Mouse (Mus musculus) midbrain, embryonic 14.5 days (tissue): Measurements from ENCODE around the gene Nfyc. TPM values are rescaled to one million over a fixed set of nuclear protein-coding genes. Genes with fewer than 3 reads are reported as not detected.

Experiments
- ATAC-seq: fragments of 200-750 bp; cut with Nextera tagmentation; 2 replicates; pipeline ENCODE4 v1.8.0; 2017; ENCODE audit warnings: moderate number of reproducible peaks, moderate library complexity; ENCODE audit not compliant: low FRiP score, low TSS enrichment
- DNase-seq: peaks from one replicate; pipeline ENCODE4 v3.0.0-alpha.2; 2015
- H3K27ac ChIP-seq: fragments of 300-500 bp; sonication (generic); replicated peaks from 2 replicates; pipeline ENCODE4 v1.5.1; 2014; ENCODE audit warnings: mild to moderate bottlenecking, low read depth, low read length, moderate library complexity
- H3K27me3 ChIP-seq: fragments of 300-500 bp; sonication (generic); 2 replicates; pipeline ENCODE4 v1.6.1; 2014; ENCODE audit warnings: low read length, control low read depth, mixed read lengths; ENCODE audit not compliant: control insufficient read depth, insufficient read depth
- H3K36me3 ChIP-seq: fragments of 300-500 bp; sonication (generic); 2 replicates; pipeline ENCODE4 v1.6.1; 2014; ENCODE audit warnings: low read length, control low read depth; ENCODE audit not compliant: control insufficient read depth, insufficient read depth
- H3K4me1 ChIP-seq: fragments of 300-500 bp; sonication (generic); 2 replicates; pipeline ENCODE4 v1.6.1; 2014; ENCODE audit warnings: mild to moderate bottlenecking, antibody characterized with exemption, low read length, control low read depth; ENCODE audit not compliant: control insufficient read depth, insufficient read depth
- H3K4me2 ChIP-seq: fragments of 300-500 bp; sonication (generic); 2 replicates; pipeline ENCODE4 v1.6.1; 2014; ENCODE audit warnings: mild to moderate bottlenecking, low read length, moderate library complexity
- H3K4me3 ChIP-seq: fragments of 300-500 bp; sonication (generic); replicated peaks from 2 replicates; pipeline ENCODE4 v1.5.1; 2014; ENCODE audit warnings: low read depth, low read length
- H3K9ac ChIP-seq: fragments of 300-500 bp; sonication (generic); replicated peaks from 2 replicates; pipeline ENCODE4 v1.6.1; 2014; ENCODE audit warnings: mild to moderate bottlenecking, low read length, moderate library complexity
- H3K9me3 ChIP-seq: fragments of 300-500 bp; sonication (generic); 2 replicates; pipeline ENCODE4 v1.6.1; 2016; ENCODE audit warnings: low read length, control low read depth, mixed read lengths; ENCODE audit not compliant: control insufficient read depth
- WGBS: fragments of 180-500 bp; shearing (Covaris S2); extraction: QIAGEN DNeasy Blood & Tissue Kit; methylation state at CpG from one replicate; pipeline ENCODE4 v1.1.7; 2014; 5-methylcytosine and 5-hydroxymethylcytosine counted together
- polyA plus RNA-seq: library from polyadenylated mRNA; unstranded; fragments of >200 nt; fragmentation: Nextera tagmentation; extraction: Ambion mirVana; gene quantifications from 2 replicates; pipeline ENCODE4 v1.2.1, GENCODE M21; 2014

Gene Nfyc
- polyA plus RNA-seq, 1 experiment from 2014 or later = 97.5 TPM

DNA sequence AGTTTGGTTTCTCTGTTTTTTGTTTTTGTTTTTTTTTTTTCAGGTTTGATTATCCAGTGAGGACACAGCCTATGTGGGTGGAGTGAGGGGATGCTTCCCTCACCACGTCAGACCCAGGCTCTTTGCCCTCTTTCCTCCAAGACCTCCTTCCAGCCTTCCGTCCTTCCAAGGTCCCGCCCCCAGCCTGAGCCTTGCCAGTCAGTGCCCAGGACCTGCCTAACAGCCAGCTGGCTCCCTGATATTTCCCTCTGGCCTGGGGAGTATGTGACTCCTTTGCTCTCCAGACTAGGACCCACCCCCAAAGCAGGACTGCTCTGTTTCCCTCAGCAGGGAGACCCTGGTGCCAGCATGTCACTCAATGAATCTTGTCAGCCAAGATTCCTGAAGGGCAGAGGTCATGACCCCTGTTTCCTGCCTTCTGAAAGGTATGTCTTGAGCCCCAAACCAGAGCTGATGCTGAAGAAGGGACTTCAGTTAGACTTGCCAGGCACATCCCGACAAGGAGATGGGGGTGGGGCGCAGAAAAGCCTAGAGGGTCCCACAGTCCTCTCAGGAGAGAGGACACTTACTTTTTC lies 105.8 kb downstream of the Nfyc start:
- H3K27ac ChIP-seq = no peak overlapping the region
- WGBS = 36% methylated on average over 5 of the region's 5 CpGs
- H3K4me2 ChIP-seq = no peak overlapping the region
- H3K9ac ChIP-seq = no peak overlapping the region
- DNase-seq (no peak), ATAC-seq (no peak)
- no peaks in the 10 kb centered on the region for H3K9me3 ChIP-seq
- H3K4me3 ChIP-seq = no peak overlapping the region
- no peaks in the 10 kb centered on the region for H3K36me3 ChIP-seq
- H3K4me1 ChIP-seq = 0 out of 2 replicates have a peak, but pooled peaks cover 3% of the 10 kb centered on the region
- no peaks in the 10 kb centered on the region; the same call in 1 of the 2 replicates for H3K27me3 ChIP-seq

DNA sequence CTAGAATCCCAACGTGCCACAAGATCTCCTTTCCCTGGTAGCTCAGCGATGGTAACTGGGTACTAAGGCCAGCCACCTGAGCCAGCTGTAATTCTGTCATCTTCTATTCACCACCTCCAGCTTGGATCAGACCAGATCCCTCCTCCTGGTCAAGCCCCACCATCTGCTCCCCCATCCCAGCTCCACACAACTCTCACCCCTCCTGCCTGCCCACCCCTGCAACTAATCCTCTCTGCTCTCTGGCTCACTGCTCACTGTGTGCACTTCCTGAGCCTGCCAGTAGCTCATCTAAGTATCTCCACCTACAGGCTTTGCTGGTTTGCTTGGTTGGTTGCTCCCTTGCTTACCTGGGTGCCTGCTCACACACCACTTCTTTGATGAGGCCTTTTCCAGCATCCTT lies 109.8 kb downstream of the Nfyc start:
- H3K9ac ChIP-seq = no peak overlapping the region
- H3K4me3 ChIP-seq = no peak overlapping the region
- no peaks in the 10 kb centered on the region for H3K36me3 ChIP-seq
- ATAC-seq = no peak
- H3K27ac ChIP-seq = no peak overlapping the region
- H3K4me2 ChIP-seq = no peak overlapping the region
- WGBS = 55% methylated on average over 2 of the region's 2 CpGs
- 0 out of 2 replicates have a peak, but pooled peaks cover 3% of the 10 kb centered on the region for H3K4me1 ChIP-seq
- no peak for DNase-seq
- no peaks in the 10 kb centered on the region for H3K9me3 ChIP-seq
- H3K27me3 ChIP-seq = peaks cover 8% of the 10 kb centered on the region; the same call in 1 of the 2 replicates

DNA sequence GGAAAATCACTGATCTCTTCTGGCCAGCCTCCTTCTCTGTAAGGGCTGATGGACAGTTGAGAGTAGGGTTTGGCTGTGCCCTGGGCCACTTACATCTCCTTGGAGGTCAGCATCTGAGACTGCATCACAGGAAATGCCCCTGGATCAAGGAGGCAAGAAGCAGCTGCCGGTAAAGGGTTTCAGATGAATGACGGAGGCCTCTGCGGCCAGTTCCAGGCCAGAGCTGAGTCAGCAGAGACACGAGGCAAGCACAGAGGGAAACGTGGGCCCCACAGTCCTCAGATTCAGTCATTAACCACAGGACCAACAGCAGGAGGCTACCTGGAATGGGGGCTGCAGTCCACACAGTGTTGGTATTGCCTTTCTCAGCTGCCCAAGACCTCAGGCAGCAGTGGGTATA lies 112.2 kb downstream of the Nfyc start:
- H3K9ac ChIP-seq = no peak overlapping the region
- WGBS = 54% methylated on average over 5 of the region's 5 CpGs
- H3K27me3 ChIP-seq = peaks cover 9% of the 10 kb centered on the region; the same call in 1 of the 2 replicates

DNA sequence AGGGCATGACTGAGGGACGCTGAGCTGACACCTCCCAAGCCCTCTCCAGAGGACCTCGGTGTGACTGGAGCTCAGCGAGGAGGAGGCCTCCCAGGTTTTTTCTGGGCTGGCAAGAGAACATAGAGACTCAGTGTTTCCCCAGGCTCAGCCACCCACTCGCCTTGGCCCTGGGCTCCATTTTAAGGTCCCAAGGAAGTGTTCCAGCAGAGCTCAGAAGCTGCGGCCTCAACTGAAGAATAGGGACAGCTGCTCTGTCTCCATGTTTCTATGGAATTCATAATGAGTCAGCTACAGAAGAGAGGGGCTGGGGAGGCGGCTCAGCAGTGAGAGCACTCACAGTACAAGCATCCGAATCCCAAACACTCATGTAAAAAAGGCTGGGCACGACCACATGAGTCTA lies 113.8 kb downstream of the Nfyc start:
- Histone ChIP-seq H3K4me1 (peaks cover 15% of the 10 kb centered on the region), H3K9ac (no peak overlapping the region), H3K4me3 (no peak overlapping the region), H3K27me3 (peaks cover 9% of the 10 kb centered on the region; the same call in 1 of the 2 replicates), H3K27ac (no peak overlapping the region), H3K4me2 (no peak overlapping the region), H3K36me3 (no peaks in the 10 kb centered on the region), H3K9me3 (no peaks in the 10 kb centered on the region)
- no peak for ATAC-seq
- 71% methylated on average over 8 of the region's 8 CpGs for WGBS
- no peak for DNase-seq

More for the DNA sequence above, 112.2 kb downstream of the Nfyc start:
- H3K4me2 ChIP-seq = no peak overlapping the region
- H3K36me3 ChIP-seq = no peaks in the 10 kb centered on the region
- peaks cover 11% of the 10 kb centered on the region for H3K4me1 ChIP-seq
- no peak overlapping the region for H3K4me3 ChIP-seq
- H3K9me3 ChIP-seq = no peaks in the 10 kb centered on the region
- no peak overlapping the region for H3K27ac ChIP-seq
- DNase-seq = no peak
- no peak for ATAC-seq

DNA sequence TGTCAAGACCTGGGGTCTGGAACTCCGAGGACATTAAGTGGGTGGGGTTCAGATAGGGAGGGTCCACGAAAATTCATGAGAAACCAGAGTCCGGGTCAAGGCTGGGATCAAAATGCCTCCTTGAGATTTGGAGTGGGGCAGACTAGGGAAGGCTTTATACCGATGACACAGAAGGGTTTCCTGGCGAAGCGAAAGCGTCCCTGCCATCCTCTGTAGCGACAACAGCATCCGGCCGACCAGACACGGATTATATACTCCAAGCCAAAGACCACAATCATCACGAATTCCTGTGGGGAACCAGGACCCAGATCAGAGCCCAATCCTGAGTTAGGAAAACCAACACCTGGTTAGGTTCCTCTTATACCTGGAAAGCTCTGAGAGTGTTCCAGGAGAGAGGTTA lies 114.6 kb downstream of the Nfyc start:
- no peak for ATAC-seq

DNA sequence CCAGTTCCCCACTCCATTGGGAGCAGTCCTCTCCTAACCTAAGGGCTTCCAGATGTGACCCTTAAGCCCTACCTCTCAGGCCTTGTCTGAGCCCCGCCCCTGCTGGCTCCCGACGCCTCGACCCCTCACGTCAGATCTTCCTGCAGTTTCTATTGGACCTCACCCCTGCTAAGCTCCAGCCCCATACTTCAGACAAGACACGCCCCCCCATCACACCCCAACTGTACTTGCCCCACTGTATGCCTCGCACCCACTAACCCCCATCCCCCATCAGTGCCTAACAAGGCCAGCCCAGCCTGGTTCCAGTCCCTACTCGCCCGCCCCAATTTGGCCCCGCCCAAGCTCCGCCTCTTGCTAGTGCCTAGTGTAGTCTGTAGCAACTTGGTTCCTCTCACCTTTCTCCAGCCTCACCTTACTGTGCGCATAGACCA lies 115.2 kb downstream of the Nfyc start:
- 1% methylated on average over 12 of the region's 12 CpGs for WGBS
- peak; percentile 74 for DNase-seq
- H3K9me3 ChIP-seq = no peaks in the 10 kb centered on the region
- H3K36me3 ChIP-seq = no peaks in the 10 kb centered on the region
- H3K4me1 ChIP-seq = peaks cover 15% of the 10 kb centered on the region
- H3K27me3 ChIP-seq = peaks cover 9% of the 10 kb centered on the region; the same call in 1 of the 2 replicates
- peak overlapping the region; percentile 32 for H3K4me3 ChIP-seq
- peak; percentile 82 for ATAC-seq
- no peak overlapping the region for H3K27ac ChIP-seq
- H3K4me2 ChIP-seq = peak overlapping the region; percentile 60
- H3K9ac ChIP-seq = peak overlapping the region; percentile 40

More for the DNA sequence above, 114.6 kb downstream of the Nfyc start:
- no peaks in the 10 kb centered on the region for H3K9me3 ChIP-seq
- no peak for DNase-seq
- peaks cover 15% of the 10 kb centered on the region for H3K4me1 ChIP-seq
- 18% methylated on average over 12 of the region's 12 CpGs for WGBS
- peak overlapping the region; percentile 32 for H3K4me3 ChIP-seq
- no peak overlapping the region for H3K27ac ChIP-seq
- H3K4me2 ChIP-seq = peak overlapping the region; percentile 60
- peak overlapping the region; percentile 40; the same call in 1 of the 2 replicates for H3K9ac ChIP-seq
- H3K27me3 ChIP-seq = peaks cover 9% of the 10 kb centered on the region; the same call in 1 of the 2 replicates
- no peaks in the 10 kb centered on the region for H3K36me3 ChIP-seq

DNA sequence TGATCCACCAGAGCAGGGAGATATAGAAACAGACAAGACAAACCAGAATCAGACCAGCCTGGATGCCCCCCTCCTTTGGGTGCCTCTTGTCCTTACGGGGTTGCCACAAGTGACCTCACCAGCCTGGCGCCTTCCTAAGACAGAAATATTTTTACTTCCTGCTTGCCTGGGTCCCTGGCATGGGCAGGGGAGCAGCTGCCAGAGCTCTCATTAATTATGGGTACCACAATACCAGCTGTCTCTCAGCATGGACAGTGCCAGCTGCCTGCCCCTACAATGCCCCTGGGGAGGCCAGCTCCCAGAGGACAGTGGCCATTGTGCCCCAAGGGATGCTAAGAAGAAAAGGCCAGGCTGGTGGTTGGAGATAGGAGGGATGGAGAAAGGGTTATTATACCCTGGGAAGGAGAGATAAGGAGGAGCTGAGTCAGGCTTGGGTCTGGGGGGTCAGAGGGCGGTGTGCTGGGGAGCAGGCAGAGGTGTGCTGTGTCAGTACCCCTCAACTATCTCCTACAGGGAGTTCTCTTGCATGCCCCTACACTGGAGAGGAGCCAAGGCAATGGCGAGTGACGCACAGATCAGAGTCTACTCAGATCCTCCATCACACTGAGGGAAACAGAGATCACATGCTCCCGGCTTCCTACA lies 117.4 kb downstream of the Nfyc start:
- ATAC-seq = no peak

DNA sequence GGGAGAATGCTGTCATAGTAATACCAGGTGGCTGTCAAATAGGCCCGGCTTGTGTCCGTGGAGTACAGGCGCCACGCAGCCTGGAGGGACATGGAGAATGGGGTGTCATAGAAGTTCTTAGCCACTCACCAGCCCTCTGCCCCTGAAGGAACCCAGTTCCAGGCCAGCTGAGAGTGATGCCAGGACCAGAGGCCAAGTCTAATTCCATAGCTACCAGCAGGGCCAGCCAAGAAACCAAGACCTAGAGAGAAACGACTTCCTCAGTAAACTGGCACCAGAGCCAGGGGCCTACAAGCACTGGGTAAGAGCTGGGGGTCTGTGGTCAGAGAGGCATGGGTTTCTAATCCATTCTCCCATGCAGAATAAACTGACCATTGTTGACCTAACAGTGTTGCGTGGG lies 118.4 kb downstream of the Nfyc start:
- 96% methylated on average over 6 of the region's 6 CpGs for WGBS

More for the DNA sequence above, 117.4 kb downstream of the Nfyc start:
- WGBS = 80% methylated on average over 6 of the region's 6 CpGs
- Histone ChIP-seq H3K4me3 (no peak overlapping the region), H3K27ac (no peak overlapping the region), H3K9ac (no peak overlapping the region), H3K4me2 (no peak overlapping the region), H3K4me1 (peaks cover 15% of the 10 kb centered on the region), H3K27me3 (peaks cover 9% of the 10 kb centered on the region; the same call in 1 of the 2 replicates), H3K36me3 (no peaks in the 10 kb centered on the region), H3K9me3 (no peaks in the 10 kb centered on the region)
- DNase-seq = peak; percentile 19

More for the DNA sequence above, 118.4 kb downstream of the Nfyc start:
- Histone ChIP-seq H3K4me1 (peaks cover 15% of the 10 kb centered on the region), H3K9me3 (no peaks in the 10 kb centered on the region), H3K36me3 (no peaks in the 10 kb centered on the region), H3K9ac (no peak overlapping the region), H3K27me3 (peaks cover 9% of the 10 kb centered on the region; the same call in 1 of the 2 replicates), H3K4me3 (no peak overlapping the region), H3K4me2 (no peak overlapping the region), H3K27ac (no peak overlapping the region)
- no peak for ATAC-seq
- no peak for DNase-seq
